Mouse (Mus musculus) gastrocnemius, postnatal 4 days (tissue): Measurements from ENCODE around the gene Smim23. TPM values are rescaled to one million over a fixed set of nuclear protein-coding genes. Genes with fewer than 3 reads are reported as not detected.

Experiments
- DNase-seq, 2 experiments: peaks; one replicate each; pipeline ENCODE4 v3.0.0; 2021 to 2022; ENCODE audit warnings: low spot score in 2 of 2, mixed read lengths in 2 of 2
- long read RNA-seq, 2 experiments: library from polyadenylated mRNA; stranded (forward); transcript quantifications; one replicate each; pipeline ENCODE4 v2.0.0; 2021
- total RNA-seq, 2 experiments: library from RNA; stranded (reverse); gene quantifications; 2 replicates each; pipeline ENCODE4 v1.2.3; 2021

Smim23 gene
- total RNA-seq: not detected
- long read RNA-seq, experiment 1: 0 reads
- long read RNA-seq, experiment 2: 0 reads

DNA sequence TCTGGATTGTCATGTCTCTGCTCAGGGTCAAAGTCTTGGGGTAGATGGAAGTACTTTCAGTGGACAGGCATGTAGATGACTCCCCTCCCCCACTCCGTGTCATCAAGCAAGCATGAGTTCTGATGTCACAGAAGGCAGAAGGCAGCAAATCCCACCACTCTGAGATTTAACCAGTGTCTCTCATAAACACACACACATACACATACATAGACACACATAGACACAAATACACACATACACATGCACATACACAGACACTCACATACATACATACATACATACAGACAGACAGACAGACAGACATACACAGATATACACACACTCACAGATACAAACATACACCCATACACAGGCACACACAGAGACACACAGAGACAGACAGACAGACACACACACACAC, at the start of gene Smim23:
Smim23 (minus strand) TSS at position 101 of the 400 bp plus-strand sequence.
- no peak for DNase-seq

DNA sequence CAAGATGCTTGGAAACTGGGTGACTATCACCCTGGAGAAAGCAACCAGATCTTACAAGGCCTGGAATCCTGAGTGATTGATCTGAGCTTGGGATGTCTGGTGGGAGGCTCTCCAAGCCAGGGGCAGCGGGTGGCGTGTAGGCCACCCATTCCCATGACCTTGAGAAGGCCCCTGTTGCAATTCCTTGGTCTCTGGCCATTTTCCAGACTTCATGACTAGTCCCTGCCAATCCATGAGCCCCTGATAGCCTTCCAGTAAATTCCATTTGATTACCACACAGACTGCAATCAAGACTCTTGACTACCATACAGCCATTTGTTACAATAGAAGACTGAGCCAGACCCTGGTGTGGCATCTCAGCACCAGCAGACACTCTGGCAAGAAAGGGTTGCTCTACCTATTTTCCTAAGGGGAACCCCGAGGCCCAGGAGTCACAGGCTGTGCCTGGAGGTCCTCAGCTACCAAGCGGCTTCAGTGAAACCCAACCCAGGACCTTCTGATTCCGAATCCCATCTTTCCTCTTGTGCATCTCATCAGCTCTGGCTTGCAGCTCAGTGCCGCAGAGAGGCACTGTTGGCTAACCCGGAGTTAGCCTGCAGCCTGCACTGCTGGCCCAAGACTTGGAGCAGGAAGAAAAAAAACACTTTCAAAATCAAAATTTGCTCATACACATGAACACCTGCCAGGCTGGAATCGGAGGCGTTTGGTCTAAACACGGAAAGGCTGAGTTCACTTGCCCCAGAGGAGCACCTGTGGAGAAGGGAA, 44.4 kb upstream of the Smim23 start:
- no peak for DNase-seq

DNA sequence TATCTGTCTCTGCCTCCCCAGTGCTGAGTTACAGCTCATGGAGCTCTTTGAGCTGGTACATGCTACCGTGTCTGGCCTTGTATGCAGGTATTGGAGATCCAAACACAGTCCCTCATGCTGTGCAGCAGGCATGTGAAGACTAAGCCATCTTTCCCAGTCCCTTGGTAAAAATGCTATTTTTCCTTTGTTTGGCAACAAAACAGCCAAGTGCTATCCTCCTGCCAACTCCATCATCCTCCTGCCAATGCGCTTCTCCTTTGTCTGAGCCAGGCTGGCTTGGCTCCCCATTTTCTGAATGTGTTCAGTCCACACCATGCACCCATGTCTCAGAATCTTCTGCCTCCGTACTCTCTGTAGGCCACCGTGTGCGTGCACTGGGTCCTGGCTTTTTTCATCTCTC, 40.2 kb upstream of the Smim23 start:
- no peak for DNase-seq

DNA sequence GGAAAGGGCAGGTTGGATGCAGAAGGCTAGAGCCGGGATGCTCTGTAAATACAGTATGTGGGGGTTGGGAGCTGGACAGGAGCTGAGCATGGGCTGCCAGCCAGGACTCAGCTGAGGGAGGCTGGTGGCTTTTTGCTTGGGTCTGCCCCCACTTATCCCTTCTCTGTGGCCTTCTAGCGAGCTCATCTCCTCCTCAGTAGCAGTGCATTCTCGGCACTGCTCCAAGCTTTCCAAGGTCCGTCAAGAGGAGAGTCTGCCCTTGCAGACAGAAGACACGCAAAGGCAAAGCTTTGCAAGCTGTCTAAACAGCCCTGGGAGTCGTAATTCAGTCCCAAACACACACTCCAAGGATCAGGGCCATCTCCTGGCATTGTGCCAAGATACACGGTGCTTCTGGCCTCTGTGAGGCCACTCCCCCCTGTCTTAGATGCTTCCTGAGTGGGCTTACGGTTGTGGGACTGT, 33.0 kb upstream of the Smim23 start:
- no peak for DNase-seq

DNA sequence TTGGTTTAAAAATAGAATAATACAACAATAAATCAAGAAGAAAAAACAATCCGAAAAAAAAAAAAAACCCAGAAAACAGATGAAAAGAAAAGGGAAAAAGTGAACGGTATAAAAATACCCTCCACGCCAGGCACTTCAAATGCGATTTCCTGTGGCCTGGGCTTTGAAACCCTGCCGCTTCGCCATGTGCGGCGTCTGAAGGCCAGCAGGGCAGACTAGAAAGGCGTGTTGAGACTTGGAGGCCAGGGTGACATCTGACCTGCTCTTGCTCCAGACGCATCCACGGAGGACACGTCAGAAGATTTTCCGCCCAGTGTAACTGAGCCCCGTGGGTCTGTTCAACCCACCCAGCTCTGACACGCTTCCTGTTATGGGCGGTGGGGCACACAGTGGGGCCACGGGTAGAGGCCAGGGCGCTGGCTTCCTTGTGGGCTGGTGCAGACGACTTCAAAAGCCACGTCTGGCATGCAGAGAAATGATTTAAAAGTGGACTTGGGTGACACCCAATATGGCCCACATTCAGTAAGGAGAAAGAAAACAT, 22.3 kb upstream of the Smim23 start:
- DNase-seq: no peak

DNA sequence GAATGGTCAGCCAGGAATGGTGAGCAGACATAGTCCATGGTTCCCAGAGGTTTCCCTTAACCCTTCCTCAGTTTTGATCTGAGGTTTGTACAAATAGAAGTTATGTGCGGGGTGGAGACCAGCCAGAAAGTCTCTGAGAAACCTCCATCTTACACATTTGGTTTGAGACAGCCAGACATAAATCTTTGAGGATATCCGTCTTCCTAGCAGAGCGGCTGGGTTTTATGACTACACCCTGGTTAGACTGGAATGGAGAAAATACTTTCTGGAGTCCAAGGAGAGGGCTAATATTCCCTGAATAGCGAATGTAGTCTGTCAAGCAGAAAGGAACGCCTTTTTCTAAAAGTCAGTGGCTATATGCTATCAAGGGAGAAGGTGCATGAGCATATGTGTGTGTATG, 16.8 kb upstream of the Smim23 start:
- no peak for DNase-seq

DNA sequence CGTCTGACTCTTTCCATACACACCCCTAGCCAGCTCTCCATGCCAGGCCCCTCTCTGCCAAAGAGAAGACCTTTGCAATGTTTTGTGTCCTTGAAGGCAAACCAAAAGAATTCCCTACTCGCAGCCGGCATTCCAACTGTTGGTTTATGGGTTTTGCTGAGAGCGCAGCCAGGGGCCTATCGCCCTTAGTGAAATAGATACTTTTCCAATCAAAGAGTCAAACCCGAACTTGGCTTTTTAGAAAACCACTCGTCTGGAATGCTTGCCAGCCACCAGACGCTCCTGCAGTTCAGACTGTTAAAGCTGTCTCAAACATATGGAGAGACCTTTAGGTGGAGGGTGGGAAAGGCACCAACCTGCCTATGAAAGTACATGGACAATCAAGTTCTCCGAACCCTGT, 15.9 kb upstream of the Smim23 start:
- DNase-seq: no peak

DNA sequence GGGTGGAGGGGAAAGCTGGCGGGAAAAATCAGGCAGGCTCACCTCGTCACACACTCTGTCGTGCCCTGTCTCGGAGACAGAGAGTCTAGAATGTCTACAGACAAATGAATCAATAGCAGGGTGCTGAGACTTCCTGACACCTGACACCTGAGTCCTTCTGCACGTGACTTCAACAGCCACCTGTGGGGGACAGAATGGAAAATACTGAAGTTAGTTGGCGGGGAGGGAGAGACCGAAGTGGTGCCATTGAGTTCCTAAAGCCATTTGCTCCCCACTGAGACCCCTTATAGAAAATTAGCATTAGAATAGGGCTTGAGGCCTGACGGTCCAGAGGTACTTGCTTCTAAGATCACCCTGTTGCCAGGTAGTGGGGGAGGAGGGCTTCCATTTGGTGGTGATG, 10.6 kb upstream of the Smim23 start:
- DNase-seq: no peak

DNA sequence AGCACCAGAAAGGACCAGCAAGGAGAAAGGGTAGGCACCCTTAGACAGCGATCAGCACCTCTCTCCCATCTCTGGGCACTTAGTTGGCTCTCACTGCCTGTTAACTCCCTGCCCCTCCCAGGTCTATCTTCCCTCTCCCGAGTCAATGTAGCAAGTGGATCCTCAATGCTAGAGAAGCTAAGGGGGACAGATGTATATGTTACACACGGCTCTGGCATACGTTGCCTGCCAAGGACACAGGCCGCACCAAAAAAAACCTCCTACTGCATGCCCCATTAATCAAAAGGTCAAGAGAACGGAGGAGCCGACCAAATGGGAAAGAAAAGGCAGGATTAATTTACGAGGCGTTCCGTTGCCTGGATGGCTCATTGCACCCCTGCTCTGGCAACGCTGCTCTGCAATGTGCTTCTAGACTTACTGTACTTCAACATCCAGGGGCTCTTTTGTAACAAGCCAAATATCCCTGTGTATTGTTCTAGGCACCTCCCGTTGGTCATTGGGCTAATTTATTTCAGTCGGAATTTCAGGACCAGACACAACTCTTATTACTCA, 10.0 kb upstream of the Smim23 start:
- no peak for DNase-seq

DNA sequence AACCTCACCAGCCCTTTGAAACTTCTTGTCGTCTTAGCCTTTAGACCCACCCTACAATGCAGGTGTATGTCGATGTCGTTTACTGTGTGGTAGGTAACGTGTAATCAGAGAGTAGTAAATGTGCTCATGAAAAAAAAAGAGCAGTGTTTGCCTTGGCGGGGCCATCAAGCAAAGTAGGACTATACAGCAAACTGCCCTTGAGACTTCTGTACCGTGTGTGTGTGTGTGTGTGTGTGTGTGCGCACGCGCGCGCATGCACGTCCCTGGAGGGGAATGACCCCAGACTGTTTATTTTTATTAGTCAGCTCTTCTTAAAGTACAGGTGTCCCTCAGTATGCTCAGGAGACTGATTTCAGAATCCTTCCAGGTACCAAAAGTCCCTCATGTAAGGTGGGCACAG, 6.8 kb downstream of the Smim23 start:
- no peak for DNase-seq

DNA sequence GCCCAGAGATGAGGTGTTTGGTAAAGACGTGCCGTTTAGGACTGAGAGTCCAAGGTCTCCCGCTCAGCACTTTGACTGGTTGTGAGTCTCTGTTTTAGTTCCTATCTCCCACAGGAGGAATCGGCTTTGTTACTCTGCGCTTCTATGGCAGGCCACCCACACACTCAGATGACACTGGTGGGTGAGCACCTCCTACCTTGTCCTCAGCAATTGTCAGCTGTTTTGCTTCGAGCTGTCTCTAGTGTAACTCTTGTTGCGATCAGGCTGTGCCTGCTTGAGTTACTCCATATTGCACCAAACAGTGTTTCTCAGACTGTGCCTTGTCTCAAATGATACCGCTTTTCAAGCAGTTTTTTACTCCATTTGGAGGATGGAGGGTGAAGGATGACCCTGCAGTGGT, 10.1 kb downstream of the Smim23 start:
- no peak for DNase-seq

DNA sequence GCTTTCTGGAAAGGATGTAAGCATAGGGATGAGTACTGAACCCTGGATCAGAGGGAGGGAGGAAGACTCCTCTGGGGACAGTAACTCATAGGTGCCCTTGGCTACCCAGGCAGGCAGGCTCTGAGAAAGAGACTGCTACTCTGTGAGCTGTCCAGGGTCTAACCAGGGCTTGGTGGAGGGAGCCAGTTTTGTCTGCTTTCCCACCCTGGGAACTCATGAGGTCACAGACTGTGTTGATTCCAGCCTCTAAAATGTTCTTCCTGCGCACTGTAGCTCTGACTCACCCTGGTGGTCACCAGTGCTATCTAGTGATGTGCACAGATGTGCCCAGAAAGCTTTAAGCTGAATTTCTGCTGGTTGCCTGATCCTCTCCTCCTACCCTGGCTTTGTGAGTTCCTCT, 15.3 kb downstream of the Smim23 start:
- DNase-seq: no peak

DNA sequence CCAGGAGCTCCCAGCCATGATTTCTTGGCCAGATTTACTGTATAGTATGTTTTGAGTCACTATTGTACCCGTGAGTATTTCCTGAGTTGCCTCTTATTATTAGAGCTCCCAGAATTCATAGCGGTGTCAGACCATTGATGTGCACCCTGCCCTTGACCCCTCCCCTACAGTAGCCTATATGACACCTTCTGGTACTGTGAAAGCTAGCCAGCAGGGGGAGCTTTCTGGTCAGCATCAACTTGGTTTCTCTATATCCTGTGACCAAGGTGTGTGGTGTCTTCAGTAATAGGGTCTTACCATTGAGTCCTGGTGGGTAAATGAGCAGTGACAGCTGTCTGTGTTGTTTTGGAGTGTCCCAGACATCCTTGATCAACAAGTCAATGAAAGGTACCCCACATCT, 18.4 kb downstream of the Smim23 start:
- DNase-seq: peak in 1 of 2 experiments; percentile 38

DNA sequence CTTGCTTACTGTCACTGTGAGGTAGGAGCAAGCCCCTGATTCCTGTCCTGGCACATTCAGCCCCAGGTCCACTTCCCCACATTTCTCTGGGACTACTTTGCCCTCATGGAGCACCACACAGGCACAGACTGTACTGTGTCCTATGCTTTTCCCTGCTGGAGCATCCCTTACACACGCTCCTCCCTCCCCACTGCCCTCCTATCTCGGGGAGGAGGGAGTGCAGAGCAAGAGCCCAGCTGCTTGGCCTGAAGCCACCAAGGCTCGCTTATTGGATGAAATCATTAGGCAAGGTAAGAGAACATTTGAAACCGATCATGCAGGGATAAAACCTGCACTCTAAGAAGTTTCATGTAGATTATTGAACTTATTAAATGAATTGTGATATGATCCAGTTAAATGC, 20.7 kb downstream of the Smim23 start:
- peak in 1 of 2 experiments; percentile 77 for DNase-seq

DNA sequence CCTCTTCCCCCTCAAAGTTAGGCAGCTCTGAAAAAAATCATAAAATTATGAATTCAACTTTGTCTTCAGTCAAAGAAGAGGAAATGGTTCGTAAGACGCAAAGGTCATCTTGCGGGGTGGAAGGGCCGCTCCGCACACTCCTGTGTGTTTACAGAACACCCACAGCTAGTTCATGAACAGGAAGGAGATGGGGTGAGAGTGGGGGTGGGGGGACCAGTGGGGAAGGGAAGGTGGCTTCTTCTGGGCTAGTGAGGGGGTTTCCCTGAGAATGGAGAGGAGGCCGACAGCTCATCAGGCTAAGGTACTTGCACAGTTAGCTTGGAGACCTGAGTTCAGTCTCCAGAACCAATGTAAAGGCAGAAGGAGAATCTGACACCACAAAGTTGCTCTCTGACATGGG, 22.7 kb downstream of the Smim23 start:
- DNase-seq: no peak

DNA sequence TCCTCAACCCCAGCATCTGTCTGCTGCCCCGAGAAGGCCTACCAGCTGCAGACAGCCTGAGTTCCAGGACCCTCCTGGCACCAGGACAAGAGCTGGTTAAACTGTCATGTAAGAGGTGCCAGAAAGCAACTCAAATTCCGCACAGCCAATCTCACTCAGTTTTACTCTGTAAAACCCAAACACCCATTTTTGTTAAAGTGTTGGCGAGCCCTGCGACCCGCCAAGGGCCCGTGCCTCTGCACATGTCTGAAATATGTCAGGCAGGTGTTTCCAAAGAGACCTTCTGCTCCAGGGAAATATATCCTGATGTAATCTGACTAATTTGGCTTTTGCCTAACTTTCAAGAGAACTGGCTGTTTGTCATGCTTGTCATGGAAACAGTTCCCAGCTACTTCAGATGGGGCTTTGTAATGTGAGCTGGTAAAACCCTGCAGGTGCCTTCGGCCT, 23.5 kb downstream of the Smim23 start:
- DNase-seq: peak in 1 of 2 experiments; percentile 28

DNA sequence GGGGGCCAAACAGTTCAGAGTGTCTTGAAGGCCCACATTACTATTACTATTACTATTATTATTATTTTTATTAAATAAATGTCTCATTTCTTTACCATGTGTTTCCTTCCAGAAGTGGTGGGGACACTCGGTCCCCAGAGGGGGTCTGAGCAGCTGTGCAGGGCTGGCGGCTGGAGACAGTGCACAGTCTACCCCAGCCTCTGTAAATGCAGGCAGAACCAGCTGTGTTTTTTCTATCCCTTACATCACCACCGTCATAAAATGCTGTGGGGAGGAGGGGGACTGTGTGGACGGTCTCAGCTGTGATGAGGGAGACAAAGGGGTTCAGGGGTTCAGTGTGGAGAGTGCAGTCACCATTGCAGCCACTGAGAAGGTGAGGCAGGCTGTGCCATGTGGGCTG, 26.0 kb downstream of the Smim23 start:
- DNase-seq: no peak

DNA sequence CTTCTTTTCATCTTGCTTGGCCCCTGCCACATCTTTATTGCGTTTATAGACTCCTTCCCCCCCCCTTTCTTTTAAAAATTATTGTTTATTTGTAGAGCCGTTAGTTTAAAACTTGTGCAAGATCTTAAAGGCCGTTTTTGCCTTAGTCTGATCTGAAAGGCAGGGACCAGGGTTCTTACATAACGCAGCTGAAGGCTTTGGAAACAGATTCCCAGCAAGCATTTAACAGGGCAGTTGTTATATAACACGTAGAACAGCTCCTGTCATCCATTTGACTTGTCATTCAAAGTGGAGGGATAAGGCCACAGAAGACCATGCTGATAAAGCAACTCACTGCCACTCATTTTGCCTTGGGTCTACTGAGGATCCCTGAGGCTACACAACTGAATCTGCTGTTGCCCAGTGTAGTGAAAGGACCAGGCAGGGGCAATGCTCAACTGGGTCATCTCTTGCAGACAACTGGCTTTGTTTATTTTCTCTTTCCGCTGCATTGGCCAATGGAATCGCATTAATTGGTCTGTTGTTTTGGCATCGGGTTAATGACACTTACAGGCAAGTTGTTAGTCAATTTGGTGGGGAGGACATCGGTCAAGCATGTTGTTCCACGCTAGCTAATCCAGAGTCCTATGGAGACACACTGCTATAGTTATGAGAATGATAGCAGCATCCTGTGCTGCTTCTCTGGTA, 29.5 kb downstream of the Smim23 start:
- DNase-seq: no peak

DNA sequence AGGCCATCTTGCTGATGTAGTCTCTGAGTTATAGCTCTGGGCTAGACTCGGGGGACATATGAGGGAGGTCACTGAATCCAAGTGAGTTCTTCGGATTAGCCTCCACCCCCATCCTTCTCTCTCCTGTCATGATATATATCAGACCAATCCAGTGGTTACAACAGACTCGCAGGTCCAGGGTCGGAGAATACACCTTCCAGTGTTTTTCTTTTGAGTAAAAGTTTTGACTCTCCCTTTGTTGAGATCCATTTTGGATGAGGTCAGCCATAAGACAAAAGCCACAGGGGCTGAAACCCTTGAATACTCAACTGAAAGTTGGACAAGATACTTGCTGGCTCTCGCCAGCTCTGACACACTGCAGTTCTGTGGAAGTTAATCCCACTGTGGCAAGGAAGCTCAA, 38.2 kb downstream of the Smim23 start:
- peak in 1 of 2 experiments; percentile 61 for DNase-seq

DNA sequence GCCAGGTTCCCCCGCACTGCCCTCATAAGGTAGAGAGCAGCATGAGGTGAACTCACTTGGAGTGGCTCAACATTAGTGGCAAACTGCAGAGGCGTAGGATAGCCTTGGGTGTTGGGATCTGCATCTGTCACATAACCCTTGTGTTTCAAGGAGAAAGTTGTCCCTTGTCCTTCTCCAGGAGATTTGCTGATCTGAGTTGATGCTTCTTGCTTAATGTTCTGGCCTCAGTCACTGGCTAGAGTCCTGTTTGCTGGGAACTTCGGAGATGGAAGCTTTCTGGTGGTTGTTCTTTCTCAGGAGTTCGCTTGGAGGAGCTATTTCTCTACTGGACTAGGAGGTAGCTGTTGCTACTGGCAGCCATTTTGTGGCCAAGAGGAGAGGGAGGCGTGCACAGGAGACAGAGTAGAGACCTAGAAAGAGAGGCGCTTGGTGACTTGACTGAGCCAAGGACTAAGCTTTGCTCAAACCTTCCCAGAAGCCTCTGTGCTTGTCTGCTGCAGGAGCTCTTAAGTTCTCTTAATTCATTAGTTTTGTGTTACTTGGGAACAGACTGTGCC, 38.7 kb downstream of the Smim23 start:
- DNase-seq: no peak

DNA sequence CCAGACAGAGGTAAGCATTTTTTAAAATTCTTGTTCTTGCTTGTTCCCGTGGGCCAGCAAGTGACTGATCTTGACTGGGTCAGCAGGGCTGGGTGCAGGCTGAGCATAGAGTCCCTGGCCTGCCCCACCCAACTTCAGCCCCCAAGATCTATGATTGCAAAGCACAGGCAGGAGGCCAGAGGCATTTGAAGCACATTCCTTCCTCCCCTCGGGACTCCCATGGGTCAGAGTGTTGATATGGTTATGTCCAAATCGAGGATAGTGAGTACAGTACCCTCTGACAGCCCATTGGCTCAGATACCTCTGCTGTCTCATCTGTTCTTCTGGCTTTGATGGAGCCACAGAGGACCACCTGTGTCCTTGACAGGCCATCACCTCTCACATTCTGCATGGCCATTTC, 41.7 kb downstream of the Smim23 start:
- peak in 1 of 2 experiments; percentile 22 for DNase-seq
